Mouse (Mus musculus): ENCODE measurements around the gene Foxn3.

DNA sequence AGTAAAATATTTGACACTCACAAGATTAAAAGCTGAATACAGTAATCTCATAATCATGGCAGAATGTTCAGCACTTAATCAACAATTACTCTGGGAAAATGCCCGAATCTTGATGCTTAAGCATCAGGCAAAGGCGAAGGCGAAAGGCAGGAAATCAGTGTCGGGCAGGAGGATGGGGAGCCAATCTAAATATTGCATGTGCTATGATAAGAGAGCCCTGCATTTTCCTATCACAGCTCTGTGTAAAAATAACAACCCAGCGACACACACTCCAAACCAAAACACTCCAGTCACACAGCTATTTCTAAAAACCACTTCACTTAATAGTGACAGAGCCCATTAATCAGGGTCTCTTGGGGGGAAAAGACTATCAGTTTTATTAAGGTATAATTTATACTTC, 305.8 kb downstream of the Foxn3 start:
- TF ChIP-seq CTCF (IDR thresholded peaks at IDR 0.05; ENCODE audit: insufficient read depth, low read depth, low read length) (no peak), POLR2A (IDR thresholded peaks at IDR 0.05; ENCODE audit: insufficient read depth, low read depth, low read length) (no peak)

All from olfactory bulb, adult 2 months (tissue).